Comparison of ENCODE assay signal across 1 mouse cellular context in the genomic region with DNA sequence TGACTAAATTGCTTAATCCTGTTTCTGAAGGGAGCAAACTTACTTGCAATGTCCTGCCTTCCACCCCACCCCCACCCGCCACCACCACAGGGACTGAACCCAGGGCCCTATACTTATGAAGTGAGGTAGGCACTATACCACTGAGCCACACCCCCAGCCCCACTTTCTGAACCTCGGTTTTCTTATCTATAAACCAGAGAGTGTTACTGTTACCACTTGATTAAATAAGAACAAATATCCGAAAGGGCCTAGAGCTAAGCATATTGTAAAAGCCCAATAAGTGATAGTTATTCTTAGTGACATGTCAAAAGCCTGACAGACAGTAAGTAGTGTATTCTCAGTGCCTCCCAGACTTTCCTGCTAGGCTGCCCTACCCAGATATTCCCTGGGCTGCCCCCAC.
TF ChIP-seq lines count a peak whose summit lies in the region.

No protein-coding gene starts in this region.

TF ChIP-seq in MEL, 35 proteins besides CTCF, POLR2A, EP300 and RAD21:
- TF ChIP-seq TCF12 (IDR thresholded peaks at IDR 0.05; ENCODE audit: low read depth, low read length) (peak; percentile 77), JUND (IDR thresholded peaks at IDR 0.05; ENCODE audit: low read depth, low read length) (no peak), USF2 (IDR thresholded peaks at IDR 0.05; ENCODE audit: borderline replicate concordance in 1 of 2, insufficient read depth in 1 of 2, low read depth in 1 of 2, low read length in 2 of 2) (no peak), NELFE (IDR thresholded peaks at IDR 0.05; ENCODE audit: low read depth, low read length) (no peak), BHLHE40 (IDR thresholded peaks at IDR 0.05; ENCODE audit: borderline replicate concordance, low read depth, low read length) (peak; percentile 25; the same call in 1 of the 2 replicates), POLR2AphosphoS2 (IDR thresholded peaks at IDR 0.05; ENCODE audit: low read length) (no peak), CHD2 (IDR thresholded peaks at IDR 0.05; ENCODE audit: low read length) (no peak), RCOR1 (IDR thresholded peaks at IDR 0.05; ENCODE audit: low read depth, low read length) (peak; percentile 70), MAFK (IDR thresholded peaks at IDR 0.05; ENCODE audit: borderline replicate concordance, low read depth, low read length) (no peak), TAL1 (IDR thresholded peaks at IDR 0.05; ENCODE audit: low read length) (peak; percentile 71), GATA1 (IDR thresholded peaks at IDR 0.05; ENCODE audit: low read depth, low read length) (peak; percentile 58; the same call in 1 of the 2 replicates), GABPA (IDR thresholded peaks at IDR 0.05; ENCODE audit: low read depth, low read length) (no peak), TBP (IDR thresholded peaks at IDR 0.05; ENCODE audit: low read depth, low read length) (no peak)
